Mouse (Mus musculus) forebrain, embryonic 16.5 days (tissue): ENCODE results near the gene Igf1r. TPM values are rescaled to one million over a fixed set of nuclear protein-coding genes. Genes with fewer than 3 reads are reported as not detected.

ENCODE experiments used
- ATAC-seq: fragments of 200-750 bp; cut with Nextera tagmentation; 2 replicates; pipeline ENCODE4 v1.8.0; 2017; ENCODE audit warnings: mild to moderate bottlenecking, moderate library complexity
- H3K27ac ChIP-seq: fragments of 300-500 bp; sonication (generic); 2 replicates; pipeline ENCODE4 v1.5.1; 2014; ENCODE audit warnings: low read length, control low read depth
- H3K27me3 ChIP-seq: fragments of 300-500 bp; sonication (generic); replicated peaks from 2 replicates; pipeline ENCODE4 v1.6.1; 2014; ENCODE audit warnings: low read length; ENCODE audit not compliant: control insufficient read depth, insufficient read depth
- H3K36me3 ChIP-seq: fragments of 300-500 bp; sonication (generic); 2 replicates; pipeline ENCODE4 v1.6.1; 2014; ENCODE audit not compliant: control insufficient read depth, insufficient read depth
- H3K4me1 ChIP-seq: fragments of 300-500 bp; sonication (generic); replicated peaks from 2 replicates; pipeline ENCODE4 v1.6.1; 2014; ENCODE audit warnings: low read length; ENCODE audit not compliant: control insufficient read depth, insufficient read depth
- H3K4me2 ChIP-seq: fragments of 300-500 bp; sonication (generic); 2 replicates; pipeline ENCODE4 v1.6.1; 2014; ENCODE audit warnings: mild to moderate bottlenecking, low read length, control low read depth
- H3K4me3 ChIP-seq: fragments of 300-500 bp; sonication (generic); replicated peaks from 2 replicates; pipeline ENCODE4 v1.5.1; 2014; ENCODE audit warnings: mild to moderate bottlenecking, low read length, control low read depth
- H3K9ac ChIP-seq: fragments of 300-500 bp; sonication (generic); replicated peaks from 2 replicates; pipeline ENCODE4 v1.6.1; 2014; ENCODE audit warnings: low read depth, low read length, control low read depth
- H3K9me3 ChIP-seq: fragments of 300-500 bp; sonication (generic); 2 replicates; pipeline ENCODE4 v1.6.1; 2016; ENCODE audit warnings: low read length; ENCODE audit not compliant: control insufficient read depth
- WGBS: fragments of 180-500 bp; shearing (Covaris S2); extraction: QIAGEN DNeasy Blood & Tissue Kit; methylation state at CpG from one replicate; pipeline ENCODE4 v1.1.7; 2014; 5-methylcytosine and 5-hydroxymethylcytosine counted together
- polyA plus RNA-seq: library from polyadenylated mRNA; unstranded; fragments of >200 nt; fragmentation: Nextera tagmentation; extraction: Ambion mirVana; gene quantifications from 2 replicates; pipeline ENCODE4 v1.2.1, GENCODE M21; 2015

Gene Igf1r
- polyA plus RNA-seq, 1 experiment from 2014 or later: 27.1 TPM

DNA sequence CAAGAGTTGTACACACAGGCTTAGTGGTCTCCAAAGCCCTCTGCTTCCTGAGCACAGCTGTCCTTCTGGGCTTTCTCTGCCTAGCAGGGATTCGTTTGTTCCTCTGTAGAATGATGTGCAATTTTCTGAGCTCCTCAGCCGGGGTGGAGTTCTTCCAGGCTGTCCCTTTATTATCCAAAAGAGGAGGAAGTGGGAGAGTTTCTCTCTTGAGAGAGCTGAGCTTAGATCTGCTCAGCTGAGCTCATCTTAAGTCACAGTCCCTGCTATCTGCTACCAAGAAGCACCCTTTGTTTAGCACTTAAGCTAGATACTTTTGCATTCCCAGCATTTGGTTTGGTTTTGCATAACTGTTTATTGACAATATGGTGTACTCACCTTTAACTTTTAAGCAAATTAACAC lies 36.7 kb downstream of the Igf1r start:
- Histone ChIP-seq H3K4me3 (no peak overlapping the region), H3K27ac (no peak overlapping the region), H3K4me1 (peaks cover 5% of the 10 kb centered on the region; the same call in 1 of the 2 replicates), H3K27me3 (no peaks in the 10 kb centered on the region), H3K9me3 (no peaks in the 10 kb centered on the region), H3K36me3 (no peaks in the 10 kb centered on the region), H3K4me2 (no peak overlapping the region), H3K9ac (no peak overlapping the region)
- WGBS: 53% methylated on average over 2 of the region's 2 CpGs
- no peak for ATAC-seq

- Histone ChIP-seq H3K4me2 (no peak overlapping the region), H3K27ac (no peak overlapping the region), H3K27me3 (no peaks in the 10 kb centered on the region), H3K36me3 (no peaks in the 10 kb centered on the region), H3K9me3 (no peaks in the 10 kb centered on the region), H3K9ac (no peak overlapping the region), H3K4me1 (peaks cover 17% of the 10 kb centered on the region), H3K4me3 (no peak overlapping the region)
- no peak for ATAC-seq
- 94% methylated on average over 4 of the region's 4 CpGs for WGBS
These were observed 41.0 kb downstream of the Igf1r start for GRCm38 (mm10) chr7:67993614-67994013.

GRCm38 (mm10) chr7:67994346-67994858 lies 41.8 kb downstream of the Igf1r start:
- no peak overlapping the region for H3K4me2 ChIP-seq
- H3K4me3 ChIP-seq: no peak overlapping the region
- no peaks in the 10 kb centered on the region for H3K36me3 ChIP-seq
- 88% methylated on average over 7 of the region's 7 CpGs for WGBS
- H3K9me3 ChIP-seq: no peaks in the 10 kb centered on the region
- no peak for ATAC-seq
- H3K27ac ChIP-seq: no peak overlapping the region
- H3K4me1 ChIP-seq: peaks cover 22% of the 10 kb centered on the region
- H3K27me3 ChIP-seq: no peaks in the 10 kb centered on the region
- no peak overlapping the region for H3K9ac ChIP-seq

DNA sequence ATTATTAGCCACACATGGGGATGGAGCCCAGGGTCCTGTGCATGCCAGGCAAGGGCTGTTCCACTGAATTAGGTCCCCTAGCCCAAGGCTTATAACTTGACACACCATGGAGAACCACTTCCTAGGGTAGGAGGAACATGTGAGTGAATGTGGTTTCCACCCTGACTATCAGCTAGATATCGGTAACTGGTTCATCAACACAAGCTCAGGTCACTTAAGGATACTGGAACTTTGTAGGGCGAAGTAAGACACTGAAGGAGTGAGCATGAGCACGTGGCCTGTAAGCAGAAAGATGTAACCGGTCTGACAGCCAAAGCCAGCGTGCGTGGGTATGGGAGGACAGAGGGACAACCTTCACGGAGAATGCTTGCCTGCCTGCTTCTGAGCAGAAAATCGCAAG lies 42.6 kb downstream of the Igf1r start:
- H3K27me3 ChIP-seq: no peaks in the 10 kb centered on the region
- no peaks in the 10 kb centered on the region for H3K36me3 ChIP-seq
- H3K9me3 ChIP-seq: no peaks in the 10 kb centered on the region
- no peak overlapping the region for H3K9ac ChIP-seq
- 68% methylated on average over 8 of the region's 8 CpGs for WGBS
- H3K27ac ChIP-seq: no peak overlapping the region
- H3K4me2 ChIP-seq: no peak overlapping the region
- ATAC-seq: no peak
- no peak overlapping the region for H3K4me3 ChIP-seq
- H3K4me1 ChIP-seq: peaks cover 25% of the 10 kb centered on the region

GRCm38 (mm10) chr7:67996202-67996960 lies 43.8 kb downstream of the Igf1r start:
- ATAC-seq: no peak
- peaks cover 25% of the 10 kb centered on the region for H3K4me1 ChIP-seq
- H3K27ac ChIP-seq: no peak overlapping the region
- no peaks in the 10 kb centered on the region for H3K9me3 ChIP-seq
- H3K36me3 ChIP-seq: no peaks in the 10 kb centered on the region
- H3K4me3 ChIP-seq: no peak overlapping the region
- 38% methylated on average over 12 of the region's 12 CpGs for WGBS
- no peaks in the 10 kb centered on the region for H3K27me3 ChIP-seq
- H3K4me2 ChIP-seq: no peak overlapping the region
- no peak overlapping the region for H3K9ac ChIP-seq

DNA sequence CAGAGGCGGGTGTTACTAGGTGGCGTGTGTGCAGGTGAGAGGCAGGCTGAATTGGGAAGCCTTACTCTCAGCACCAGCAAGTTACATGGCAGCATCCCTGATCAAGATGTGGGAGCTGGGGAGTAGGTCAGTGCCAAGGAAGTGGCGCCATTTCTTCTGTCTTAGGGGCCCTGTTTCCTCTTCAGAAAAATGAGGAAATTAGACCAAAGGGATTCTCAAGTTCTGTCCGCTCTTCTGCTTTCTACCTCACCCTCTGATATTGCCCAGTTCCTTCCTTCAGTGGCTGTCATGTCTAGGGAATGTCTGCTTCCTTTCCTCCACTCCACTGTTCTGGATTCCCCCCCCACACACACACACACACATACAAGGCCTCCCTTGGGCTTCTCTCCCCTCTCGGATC lies 48.6 kb downstream of the Igf1r start:
- Histone ChIP-seq H3K4me2 (no peak overlapping the region), H3K27ac (no peak overlapping the region), H3K9ac (no peak overlapping the region), H3K4me1 (peaks cover 13% of the 10 kb centered on the region), H3K36me3 (peaks cover 12% of the 10 kb centered on the region), H3K4me3 (no peak overlapping the region), H3K9me3 (no peaks in the 10 kb centered on the region), H3K27me3 (no peaks in the 10 kb centered on the region)
- no peak for ATAC-seq
- WGBS: 92% methylated on average over 5 of the region's 5 CpGs

DNA sequence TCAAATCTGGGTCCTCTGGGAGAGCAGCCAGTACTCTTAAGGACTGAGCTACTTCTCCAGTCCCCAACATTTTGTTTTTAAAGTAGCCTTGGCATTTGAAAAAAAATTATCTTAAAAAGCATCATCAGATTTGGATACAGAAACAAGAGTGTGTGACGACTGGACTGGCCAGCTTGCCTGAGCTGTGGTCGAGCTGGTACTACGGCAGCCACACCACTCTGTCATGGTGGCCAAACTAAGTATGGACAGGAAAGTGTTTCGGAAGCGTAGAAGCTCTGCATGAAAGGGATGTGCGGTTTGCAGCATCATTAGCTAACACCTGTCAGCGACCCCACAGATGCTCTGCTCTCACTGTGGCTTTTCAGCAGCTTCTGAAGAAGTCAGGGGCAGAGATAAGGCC lies 53.4 kb downstream of the Igf1r start:
- WGBS: 91% methylated on average over 7 of the region's 7 CpGs
- ATAC-seq: no peak
- no peaks in the 10 kb centered on the region for H3K9me3 ChIP-seq
- peaks cover 2% of the 10 kb centered on the region; the same call in 1 of the 2 replicates for H3K4me1 ChIP-seq
- no peak overlapping the region for H3K4me2 ChIP-seq
- H3K27ac ChIP-seq: no peak overlapping the region
- H3K9ac ChIP-seq: no peak overlapping the region
- peaks cover 16% of the 10 kb centered on the region for H3K36me3 ChIP-seq
- no peaks in the 10 kb centered on the region for H3K27me3 ChIP-seq
- no peak overlapping the region for H3K4me3 ChIP-seq

- no peak overlapping the region for H3K4me3 ChIP-seq
- H3K9ac ChIP-seq: no peak overlapping the region
- H3K27ac ChIP-seq: no peak overlapping the region
- peaks cover 16% of the 10 kb centered on the region for H3K36me3 ChIP-seq
- H3K4me1 ChIP-seq: peaks cover 4% of the 10 kb centered on the region; the same call in 1 of the 2 replicates
- H3K9me3 ChIP-seq: no peaks in the 10 kb centered on the region
- no peak for ATAC-seq
- WGBS: 92% methylated on average over 6 of the region's 6 CpGs
- no peaks in the 10 kb centered on the region for H3K27me3 ChIP-seq
- no peak overlapping the region for H3K4me2 ChIP-seq
These were observed 53.9 kb downstream of the Igf1r start for GRCm38 (mm10) chr7:68006496-68006895.

DNA sequence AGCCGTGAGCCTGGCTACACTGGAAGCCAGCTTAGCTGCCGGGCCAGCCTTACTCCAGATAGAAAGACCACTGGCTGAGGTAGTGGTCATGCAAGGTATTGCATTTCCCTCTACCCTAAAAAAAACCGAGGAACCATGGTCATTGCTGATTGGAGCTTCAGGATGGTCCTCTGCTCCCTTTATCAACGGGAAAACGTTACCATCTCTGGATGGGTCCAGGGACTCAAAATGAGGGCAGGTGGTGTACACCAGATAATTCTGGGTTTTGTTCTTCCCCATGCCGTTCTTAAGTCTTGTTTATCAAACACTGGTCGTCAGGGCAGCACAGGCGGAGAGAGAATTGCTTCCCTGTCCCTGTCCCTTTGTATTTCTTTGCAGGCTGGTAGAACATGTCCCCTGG lies 57.0 kb downstream of the Igf1r start:
- H3K36me3 ChIP-seq: peaks cover 4% of the 10 kb centered on the region; the same call in 1 of the 2 replicates
- H3K27ac ChIP-seq: no peak overlapping the region
- H3K4me2 ChIP-seq: no peak overlapping the region
- no peaks in the 10 kb centered on the region for H3K27me3 ChIP-seq
- no peak for ATAC-seq
- H3K4me1 ChIP-seq: peaks cover 10% of the 10 kb centered on the region; the same call in 1 of the 2 replicates
- H3K9ac ChIP-seq: no peak overlapping the region
- no peak overlapping the region for H3K4me3 ChIP-seq
- no peaks in the 10 kb centered on the region for H3K9me3 ChIP-seq
- WGBS: 76% methylated on average over 8 of the region's 8 CpGs
